Mouse (Mus musculus) myocyte (in vitro differentiated cells): ENCODE results near the gene Pth1r.

ENCODE experiments used
- CEBPB ChIP-seq: IDR thresholded peaks from 2 replicates; pipeline ENCODE4 v1.6.1; 2011; ENCODE audit warnings: mild to moderate bottlenecking, moderate library complexity; ENCODE audit not compliant: poor library complexity, insufficient read depth, severe bottlenecking
- E2F4 ChIP-seq: IDR thresholded peaks from one replicate; pipeline ENCODE4 v1.6.1; 2011; ENCODE audit warnings: mild to moderate bottlenecking, control low read depth, moderate library complexity; ENCODE audit not compliant: insufficient read depth
- MAX ChIP-seq: IDR thresholded peaks from one replicate; pipeline ENCODE4 v1.6.1; 2011; ENCODE audit warnings: low read depth, mild to moderate bottlenecking, control low read depth
- MYOD1 ChIP-seq, 3 experiments: IDR thresholded peaks; one replicate each; pipeline ENCODE4 v1.6.1; 2011; ENCODE audit warnings: control low read depth in 2 of 3, low read depth in 2 of 3, mild to moderate bottlenecking in 2 of 3, moderate library complexity in 1 of 3; ENCODE audit not compliant: insufficient read length in 2 of 3, control insufficient read depth in 1 of 3
- MYOG ChIP-seq, 3 experiments: IDR thresholded peaks; one replicate each; pipeline ENCODE4 v1.6.1; 2011; ENCODE audit warnings: control low read depth in 2 of 3, low read depth in 2 of 3, mild to moderate bottlenecking in 2 of 3; ENCODE audit not compliant: insufficient read length in 2 of 3, control insufficient read depth in 1 of 3, insufficient read depth in 1 of 3
- POLR2A ChIP-seq: IDR thresholded peaks from one replicate; pipeline ENCODE4 v1.6.1; 2011; ENCODE audit warnings: low read depth, mild to moderate bottlenecking, control low read depth, moderate library complexity; ENCODE audit not compliant: insufficient read length
- POLR2AphosphoS2 ChIP-seq: IDR thresholded peaks from one replicate; pipeline ENCODE4 v1.6.1; 2011; ENCODE audit warnings: low read depth, control low read depth; ENCODE audit not compliant: insufficient read length
- REST ChIP-seq: IDR thresholded peaks from one replicate; pipeline ENCODE4 v1.6.1; 2011; ENCODE audit warnings: mild to moderate bottlenecking, control low read depth, moderate library complexity; ENCODE audit not compliant: insufficient read depth, insufficient read length
- TCF12 ChIP-seq: IDR thresholded peaks from one replicate; pipeline ENCODE4 v1.6.1; 2011; ENCODE audit warnings: mild to moderate bottlenecking, control low read depth; ENCODE audit not compliant: poor library complexity, insufficient read depth, severe bottlenecking
- USF1 ChIP-seq: IDR thresholded peaks from one replicate; pipeline ENCODE4 v1.6.1; 2011; ENCODE audit warnings: low read depth, mild to moderate bottlenecking, control low read depth, moderate library complexity

DNA sequence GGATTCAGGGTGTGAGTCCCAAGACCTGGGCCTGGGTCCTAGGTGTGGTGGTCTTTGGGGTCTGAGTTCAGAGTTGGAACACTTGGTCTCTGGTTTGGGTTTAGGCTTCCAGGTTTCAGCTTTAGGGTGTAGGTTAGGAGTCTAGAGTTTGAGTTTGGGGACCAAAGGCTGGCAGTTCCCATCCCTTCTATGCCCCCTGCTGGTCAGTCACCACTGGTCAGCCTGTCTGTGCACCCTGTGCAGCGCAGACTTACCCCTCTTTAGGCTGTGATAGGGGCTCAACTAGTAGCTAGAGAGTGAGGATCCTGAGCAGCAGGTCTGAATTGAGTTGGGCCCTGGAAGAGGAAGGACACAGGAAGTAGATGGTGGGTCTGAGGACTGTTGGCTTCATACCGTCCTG is 12.3 kb upstream of the Pth1r start:
- TF ChIP-seq POLR2A (no peak), E2F4 (no peak), TCF12 (no peak), MYOG (IDR thresholded peaks at IDR 0.05; ENCODE audit: control insufficient read depth in 1 of 3, insufficient read depth in 1 of 3, insufficient read length in 2 of 3, low read depth in 2 of 3) (no peak), USF1 (no peak), REST (no peak), MYOD1 (IDR thresholded peaks at IDR 0.05; ENCODE audit: control insufficient read depth in 1 of 3, insufficient read length in 2 of 3, low read depth in 2 of 3) (no peak), POLR2AphosphoS2 (no peak), CEBPB (no peak), MAX (no peak)
